Mouse (Mus musculus) thymus, postnatal 4 days (tissue): ENCODE measurements at regions not wholly inside any gene's neighbourhood (a gene's known extent, or its start where the extent isn't known, plus 50 kb on each side); places are given as distances from the start of the nearest gene placed in this dataset.
"Not testable (repeated sequence)": the region's sequence is repeated elsewhere in the genome, so short reads cannot be mapped to it uniquely, and the experiment has no call there.

ENCODE experiments used
- DNase-seq: peaks from one replicate; pipeline ENCODE4 v3.0.0; 2021

DNA sequence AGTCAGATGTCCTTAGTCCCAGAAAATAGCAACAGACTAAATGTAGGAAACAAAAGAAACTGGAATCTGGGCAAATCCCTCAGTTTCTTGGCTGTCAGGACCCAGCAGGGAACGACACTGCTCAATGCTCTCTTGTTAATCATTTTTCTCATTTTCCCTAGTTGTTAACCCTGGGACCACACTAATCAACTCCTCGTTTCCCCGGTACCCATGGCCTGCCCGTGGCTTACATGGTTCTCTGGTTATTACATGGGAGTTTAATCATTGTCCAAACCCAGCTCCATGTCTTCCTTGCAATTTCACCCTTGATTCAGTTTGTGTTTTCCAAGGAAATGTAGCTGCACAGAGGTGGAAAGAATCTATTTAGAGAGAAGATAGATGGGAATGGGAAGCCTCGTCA is 580.1 kb upstream of the Klhl29 start:
- no peak for DNase-seq

- no peak for DNase-seq
Observed at GRCm38 (mm10) chr12:5943346-5943925, 568.0 kb upstream of the Klhl29 start.

DNA sequence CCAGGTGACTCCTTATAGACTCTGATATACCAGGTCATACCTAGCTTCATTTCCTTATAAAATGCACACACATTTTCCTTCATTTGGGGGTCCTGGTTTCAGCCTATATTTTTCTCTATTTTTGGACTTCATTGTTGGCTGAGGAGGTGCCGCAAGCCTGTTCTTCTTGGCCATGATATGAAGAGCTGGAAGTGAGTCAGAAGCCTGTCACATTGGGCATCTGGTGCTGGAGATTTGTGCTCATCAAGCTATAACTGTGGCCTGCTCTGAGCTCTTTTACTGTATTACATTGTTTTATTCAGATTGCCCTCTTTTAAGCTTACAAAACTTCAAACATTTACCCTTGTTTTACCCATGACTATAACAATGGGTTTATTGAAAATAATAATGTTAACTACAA is 545.8 kb upstream of the Klhl29 start:
- DNase-seq = no peak

DNA sequence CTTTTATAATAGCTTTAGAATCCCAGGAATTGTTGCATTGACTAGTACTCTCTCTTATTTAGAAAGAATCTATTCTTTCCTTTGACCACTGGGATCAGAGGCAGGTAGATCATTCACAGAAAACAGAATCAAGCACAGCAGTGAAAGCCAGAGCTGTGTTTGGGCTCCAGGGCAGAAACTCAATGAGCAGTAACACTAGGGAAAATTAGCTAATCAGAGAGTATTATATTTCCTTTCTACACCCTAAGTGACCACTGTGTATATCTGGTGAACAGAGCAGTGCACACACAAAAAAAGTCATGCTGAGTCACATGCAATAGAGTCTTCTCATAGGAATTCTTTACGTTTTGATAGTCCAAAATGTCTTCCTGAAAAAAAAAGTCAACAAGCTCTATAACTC is 542.5 kb upstream of the Klhl29 start:
- no peak for DNase-seq

DNA sequence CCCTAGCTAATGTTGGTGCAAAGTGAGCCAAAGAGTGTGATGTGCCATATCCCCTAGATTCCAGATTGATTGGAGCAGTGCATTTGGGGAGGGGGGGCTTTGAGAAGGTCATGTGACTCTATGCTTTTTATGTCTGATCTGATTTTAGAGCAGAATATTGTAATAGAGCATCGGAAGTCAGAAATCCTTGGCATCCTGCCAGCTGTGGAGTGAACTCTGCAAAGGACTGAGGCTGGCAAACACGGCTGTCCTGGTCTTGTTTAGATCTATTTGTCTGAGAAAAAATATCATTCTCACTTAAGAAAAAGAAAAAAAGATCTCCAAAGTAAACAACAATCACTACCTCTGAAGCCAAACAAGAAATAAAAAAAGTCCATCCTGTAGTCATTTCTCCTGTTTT is 530.8 kb upstream of the Klhl29 start:
- DNase-seq = no peak

DNA sequence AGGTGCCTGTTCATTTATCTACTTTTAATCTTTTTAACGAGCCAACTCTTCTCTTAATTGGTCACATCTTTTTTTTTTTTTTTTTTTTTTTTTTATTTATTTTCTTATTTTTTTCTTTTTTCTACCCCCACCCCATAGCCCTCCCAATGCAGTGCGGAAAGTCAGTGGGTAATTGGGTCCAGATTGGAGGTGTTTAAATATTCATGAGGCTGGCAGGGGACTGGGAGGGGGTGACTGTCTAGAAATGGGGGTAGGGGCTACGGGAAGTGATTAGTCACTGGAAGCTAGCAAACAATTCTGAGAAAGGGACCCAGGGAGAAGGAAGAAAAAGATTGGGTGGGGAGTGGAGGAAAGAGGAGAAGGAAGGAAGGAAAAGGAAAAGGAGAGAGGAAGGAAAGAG is 516.3 kb upstream of the Klhl29 start:
- not testable (repeated sequence) for DNase-seq

GRCm38 (mm10) chr12:5866701-5867100 is 491.2 kb upstream of the Klhl29 start:
- DNase-seq = no peak

- DNase-seq = no peak
Observed at GRCm38 (mm10) chr12:5859795-5860194, 484.3 kb upstream of the Klhl29 start.

DNA sequence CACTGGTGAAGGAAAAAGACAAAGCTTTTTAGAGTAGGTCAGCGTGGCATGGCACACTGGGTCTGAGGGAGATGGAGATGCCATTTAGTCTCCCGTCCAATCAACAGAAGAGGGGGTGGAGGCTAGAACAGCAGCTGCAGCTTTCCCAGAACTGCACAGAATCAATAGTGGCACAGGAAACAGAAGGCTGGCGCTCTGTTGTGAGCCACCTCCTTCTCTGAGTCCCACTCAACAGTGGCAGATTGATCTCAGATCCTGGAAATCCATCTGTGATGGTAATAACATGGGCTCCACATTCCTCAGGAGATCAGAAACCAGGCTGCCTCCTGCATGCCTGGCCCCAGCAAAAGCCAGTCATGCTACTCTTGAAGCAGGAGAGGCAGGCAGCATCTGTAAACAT is 480.9 kb upstream of the Klhl29 start:
- no peak for DNase-seq

DNA sequence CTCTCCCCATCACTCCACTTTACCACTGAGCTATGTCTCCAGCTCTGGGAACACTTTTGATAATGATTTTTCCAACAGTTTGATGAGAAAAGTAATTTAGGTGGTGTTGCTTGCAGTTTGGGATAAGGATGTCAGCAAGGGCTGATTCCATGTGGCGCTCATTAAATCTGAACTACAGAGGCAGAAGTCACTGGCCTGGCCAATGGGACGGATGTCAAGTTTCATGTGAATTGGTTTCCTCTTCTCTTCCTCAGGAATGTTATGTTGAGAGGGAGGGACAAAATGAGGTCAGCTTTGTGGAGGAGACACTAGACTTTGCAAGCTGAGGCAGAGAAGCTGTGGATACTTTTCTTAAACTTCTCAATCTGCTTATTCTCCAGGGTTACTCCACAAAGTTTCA is 434.9 kb upstream of the Klhl29 start:
- no peak for DNase-seq

DNA sequence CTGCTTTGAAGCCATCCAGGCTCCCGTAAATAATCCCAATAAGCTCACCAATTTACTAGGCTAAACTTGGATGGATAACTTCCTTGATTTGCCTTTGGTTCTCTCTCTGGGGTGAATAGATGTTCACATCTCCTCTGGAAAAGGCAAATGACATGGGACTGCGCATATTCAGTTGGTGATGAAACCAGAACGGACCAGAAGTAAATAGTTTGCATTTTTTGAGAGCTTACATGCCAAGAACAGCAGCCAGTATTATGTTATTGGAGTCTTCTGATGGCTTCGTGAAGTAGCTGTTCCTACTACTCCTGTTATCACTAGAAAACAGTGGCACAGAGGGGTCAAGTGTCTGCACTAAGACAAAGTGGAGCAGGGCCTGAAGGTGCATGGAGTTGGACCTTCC is 434.5 kb upstream of the Klhl29 start:
- DNase-seq = no peak

DNA sequence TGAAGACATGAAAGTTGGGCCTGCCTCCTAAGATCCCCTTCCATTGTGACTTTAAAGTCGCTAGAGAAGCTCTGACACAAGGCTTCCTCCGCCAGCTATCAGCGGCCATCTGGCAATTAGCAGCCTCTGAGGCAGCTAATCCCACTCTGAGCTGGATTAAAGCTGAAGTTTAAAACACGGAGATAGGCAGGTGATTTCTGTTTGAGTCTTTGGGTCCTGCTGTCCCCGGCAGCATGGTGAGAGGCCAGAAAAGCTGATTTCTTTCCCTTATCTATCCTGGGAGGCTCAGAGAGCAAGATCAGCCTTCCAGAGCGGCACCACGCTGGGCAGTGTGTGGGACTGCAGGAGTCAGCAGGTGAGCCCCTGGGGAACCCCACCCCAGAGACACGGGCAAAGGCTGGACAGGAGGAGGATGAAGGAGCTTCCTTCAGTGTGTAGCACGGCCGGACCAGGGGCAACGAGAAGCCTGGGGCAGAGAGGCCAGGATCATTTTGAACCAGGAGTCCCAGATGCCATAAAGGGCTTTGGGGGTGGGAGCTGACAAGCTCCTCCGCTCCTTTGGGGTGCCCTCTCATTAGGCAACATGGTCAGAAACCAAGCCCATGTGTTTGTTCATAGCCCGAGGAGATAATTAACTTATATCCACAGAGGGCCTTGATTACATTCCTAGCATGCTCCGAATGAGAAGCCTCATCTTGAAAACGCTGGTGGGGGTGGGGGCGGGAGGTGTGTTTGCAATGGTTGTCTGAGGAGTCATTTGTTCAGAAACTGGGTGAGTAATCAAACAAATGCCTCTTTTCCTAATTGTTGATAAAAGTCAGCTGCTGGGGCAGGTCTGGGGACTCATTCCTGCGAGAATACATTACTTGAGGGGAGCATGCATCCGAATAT is 432.8 kb upstream of the Klhl29 start:
- DNase-seq = no peak

GRCm38 (mm10) chr12:5805731-5806130 is 430.2 kb upstream of the Klhl29 start:
- DNase-seq = no peak

GRCm38 (mm10) chr12:5793051-5793450 is 417.6 kb upstream of the Klhl29 start:
- DNase-seq = no peak

- no peak for DNase-seq
Observed at GRCm38 (mm10) chr12:5787074-5787813, 411.8 kb upstream of the Klhl29 start.

- DNase-seq = no peak
Observed at GRCm38 (mm10) chr12:5781276-5781675, 405.8 kb upstream of the Klhl29 start.

GRCm38 (mm10) chr12:5777556-5777955 is 402.1 kb upstream of the Klhl29 start:
- DNase-seq = no peak

DNA sequence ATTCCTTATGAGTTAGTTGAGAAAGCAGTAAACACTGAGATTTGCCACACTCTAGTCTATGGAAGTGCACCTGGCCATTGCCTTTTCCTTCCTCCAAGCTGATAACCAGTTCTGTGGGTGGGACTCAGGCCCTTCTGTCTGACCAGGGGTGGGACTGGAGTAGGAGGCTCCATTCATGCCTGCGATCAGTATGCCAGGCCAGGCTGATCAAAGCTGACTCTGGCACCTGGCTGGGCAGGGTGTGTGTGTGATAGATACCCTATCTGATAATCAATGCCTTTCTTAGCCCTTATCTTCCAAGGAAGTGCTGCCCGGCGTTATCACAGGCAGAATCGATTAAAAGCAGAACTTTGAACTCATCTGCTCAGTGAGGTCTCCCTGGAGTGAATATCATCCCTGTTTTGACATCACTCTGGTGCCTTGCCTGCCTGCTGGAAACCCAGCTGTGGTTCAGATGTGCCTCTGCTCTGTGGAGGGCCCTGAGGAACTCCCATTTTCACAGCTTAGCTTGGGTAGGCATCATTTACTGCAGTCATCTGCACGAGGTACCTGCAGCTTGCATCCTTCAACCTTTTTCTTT is 396.0 kb upstream of the Klhl29 start:
- no peak for DNase-seq

GRCm38 (mm10) chr12:5770531-5770930 is 395.0 kb upstream of the Klhl29 start:
- no peak for DNase-seq

DNA sequence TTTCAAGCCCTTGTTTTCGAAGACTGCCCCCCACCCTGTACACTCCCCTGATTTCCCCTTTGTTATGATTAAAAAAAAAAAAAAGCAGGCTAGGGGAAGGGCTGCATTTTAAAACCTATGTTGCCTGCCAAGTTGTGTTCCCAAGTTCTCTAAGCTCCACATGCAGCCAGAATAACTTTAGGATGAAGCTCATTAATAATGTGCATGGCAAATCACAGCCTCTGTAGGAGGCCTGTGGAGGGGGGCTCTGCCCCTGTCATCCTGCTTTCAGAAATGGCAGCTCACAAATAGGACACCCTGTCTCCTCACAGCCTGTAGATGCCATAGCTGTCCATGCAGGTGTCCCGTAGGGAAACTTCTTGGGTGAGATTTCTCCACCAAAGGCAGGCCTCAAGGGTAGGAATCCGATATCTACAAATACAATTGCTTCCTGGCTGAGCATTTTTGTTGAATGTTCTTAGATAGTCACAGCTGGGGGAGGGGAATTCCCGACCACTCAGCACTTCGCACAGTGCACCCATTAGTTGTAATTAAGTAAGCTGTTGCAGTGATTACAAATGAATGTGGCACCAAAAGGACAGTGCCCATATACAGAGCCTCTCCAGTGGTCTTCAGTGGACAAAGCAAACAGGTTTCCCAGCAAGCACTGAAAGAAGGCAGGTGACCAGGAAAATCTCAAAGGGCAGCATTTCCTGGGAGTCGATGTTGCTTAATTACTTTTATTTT is 389.1 kb upstream of the Klhl29 start:
- DNase-seq = no peak

GRCm38 (mm10) chr12:5764026-5764425 is 388.5 kb upstream of the Klhl29 start:
- no peak for DNase-seq

DNA sequence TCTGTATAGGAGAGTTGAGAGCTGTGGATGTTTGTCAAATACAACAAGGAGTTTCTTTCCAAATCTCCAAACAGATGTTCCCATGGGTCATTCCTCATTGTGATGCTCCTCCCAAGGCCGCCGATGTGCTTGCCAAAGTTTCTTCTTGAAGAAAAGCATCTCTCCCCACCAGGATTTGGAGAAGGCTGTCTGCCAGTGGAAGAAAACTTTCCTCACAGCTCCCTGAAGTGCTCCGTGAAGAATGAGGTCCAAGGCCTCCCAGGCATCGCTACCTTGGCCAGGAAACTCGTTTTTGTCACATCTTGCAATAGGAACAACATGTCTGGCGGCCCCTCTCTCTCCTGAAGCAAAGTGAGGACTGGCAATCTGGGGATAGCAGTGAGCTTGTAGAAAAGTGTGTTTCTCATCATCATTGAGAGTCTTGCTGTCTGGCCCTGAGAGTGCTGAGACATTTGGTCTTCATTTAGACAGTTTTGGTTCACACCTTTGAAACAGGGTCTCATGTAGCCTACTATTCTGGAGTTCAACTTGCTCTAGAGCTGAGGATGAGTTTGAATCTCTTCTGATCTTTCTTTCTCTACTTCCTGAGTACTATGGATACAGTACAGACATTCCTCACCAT is 386.9 kb upstream of the Klhl29 start:
- no peak for DNase-seq
